Comparison of ENCODE assay signal across 24 mouse cellular contexts in the genomic region with DNA sequence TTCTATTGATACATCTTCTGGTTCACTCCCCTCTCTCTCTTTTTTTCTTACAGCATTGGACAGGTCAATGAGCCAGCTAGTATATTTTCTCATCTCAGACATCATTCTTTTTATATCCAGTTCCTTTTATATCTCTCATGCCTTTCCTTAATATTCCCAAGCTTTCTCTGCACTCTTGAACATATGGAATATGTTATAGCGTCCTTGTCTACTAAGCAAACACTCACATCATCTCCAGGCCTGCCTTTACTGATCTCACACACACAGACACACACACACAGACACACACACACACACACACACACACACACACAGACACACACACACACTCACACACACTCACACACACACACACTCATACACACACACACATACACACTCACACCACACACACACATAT.
DNase-seq lines count a peak whose midpoint lies in the region; ATAC-seq lines count a peak whose summit lies in the region.
"Had no signal": no experiment of that assay in that cellular context is flagged by ENCODE, and none has a peak within 500 bp of the region (broad histone marks: within the 10 kb centered on the region; RNA-seq: fewer than 3 reads in every experiment).

No protein-coding gene starts in this region.

- no peak overlapping the region for H3K4me3 ChIP-seq in embryonic facial prominence, embryonic 12.5 days
- H3K4me3 ChIP-seq in embryonic facial prominence, embryonic 10.5 days, result no peak overlapping the region
- no peak overlapping the region for H3K4me3 ChIP-seq in lung, embryonic 15.5 days
- no peak overlapping the region for H3K4me3 ChIP-seq in embryonic facial prominence, embryonic 13.5 days
- no peak overlapping the region for H3K4me3 ChIP-seq in stomach, embryonic 15.5 days (replicated peaks)
- H3K4me3 ChIP-seq: embryonic facial prominence, embryonic 15.5 days; erythroblast, embryonic 14.5 days; forebrain, embryonic 10.5 days; gastrocnemius, adult 2 months; heart, embryonic 13.5 days had no signal

- H3K4me2 ChIP-seq in embryonic facial prominence, embryonic 12.5 days (replicated peaks), result no peak overlapping the region
- no peak overlapping the region for H3K4me2 ChIP-seq in lung, embryonic 15.5 days
- no peak overlapping the region for H3K4me2 ChIP-seq in embryonic facial prominence, embryonic 13.5 days
- no peak overlapping the region for H3K4me2 ChIP-seq in stomach, embryonic 15.5 days
- H3K4me2 ChIP-seq: embryonic facial prominence, embryonic 15.5 days; heart, embryonic 13.5 days; hindbrain, embryonic 14.5 days had no signal

- no peak for DNase-seq in embryonic facial prominence, embryonic 10.5 days (ENCODE audit: low spot score)
- DNase-seq in lung, postnatal 4 days, result no peak
- DNase-seq in cerebellum, adult 8-10 months, result no peak
- DNase-seq: adrenal gland, adult 8-10 months; adrenal gland, postnatal 36 days; B cell, adult 2 months; cerebellum, adult 2 months; cerebellum, postnatal 14 days; embryo, embryonic 11 days; gastrocnemius, adult 2 months; gastrocnemius, postnatal 25 days; heart, postnatal 4 days had no signal

- no peaks in the 10 kb centered on the region for H3K27me3 ChIP-seq in embryonic facial prominence, embryonic 12.5 days
- H3K27me3 ChIP-seq in embryonic facial prominence, embryonic 10.5 days (replicated peaks; ENCODE audit: low read depth, poor library complexity, severe bottlenecking), result no peaks in the 10 kb centered on the region
- H3K27me3 ChIP-seq in lung, embryonic 15.5 days, result no peaks in the 10 kb centered on the region
- H3K27me3 ChIP-seq in embryonic facial prominence, embryonic 13.5 days, result no peaks in the 10 kb centered on the region
- H3K27me3 ChIP-seq in stomach, embryonic 15.5 days (replicated peaks), result no peaks in the 10 kb centered on the region
- H3K27me3 ChIP-seq: embryonic facial prominence, embryonic 15.5 days; heart, embryonic 13.5 days had no signal

- no peaks in the 10 kb centered on the region for H3K9me3 ChIP-seq in embryonic facial prominence, embryonic 12.5 days
- no peaks in the 10 kb centered on the region for H3K9me3 ChIP-seq in embryonic facial prominence, embryonic 10.5 days
- H3K9me3 ChIP-seq in lung, embryonic 15.5 days, result no peaks in the 10 kb centered on the region
- no peaks in the 10 kb centered on the region for H3K9me3 ChIP-seq in embryonic facial prominence, embryonic 13.5 days
- no peaks in the 10 kb centered on the region for H3K9me3 ChIP-seq in stomach, embryonic 15.5 days
- H3K9me3 ChIP-seq: embryonic facial prominence, embryonic 15.5 days; forebrain, embryonic 10.5 days; G1E; heart, embryonic 13.5 days had no signal

- no peak for ATAC-seq in embryonic facial prominence, embryonic 12.5 days (ENCODE audit: insufficient number of reproducible peaks, insufficient read depth, low FRiP score, low TSS enrichment)
- no peak for ATAC-seq in lung, embryonic 15.5 days (ENCODE audit: borderline replicate concordance, extremely low read depth, low FRiP score, low TSS enrichment)
- ATAC-seq in embryonic facial prominence, embryonic 13.5 days (ENCODE audit: insufficient number of reproducible peaks, insufficient read depth, low FRiP score, low TSS enrichment, low read depth), result no peak
- ATAC-seq in stomach, embryonic 15.5 days (ENCODE audit: insufficient read depth, low FRiP score, low read depth), result no peak
- ATAC-seq: CD4-positive, CD25-positive, alpha-beta regulatory T cell, adult 4 months; forebrain, embryonic 14.5 days had no signal

- 63% methylated on average over 1 of the region's 1 CpGs for WGBS in embryonic facial prominence, embryonic 12.5 days
- 84% methylated on average over 1 of the region's 1 CpGs for WGBS in embryonic facial prominence, embryonic 10.5 days
- 37% methylated on average over 1 of the region's 1 CpGs for WGBS in lung, embryonic 15.5 days
- WGBS in embryonic facial prominence, embryonic 13.5 days, result 48% methylated on average over 1 of the region's 1 CpGs
- 58% methylated on average over 1 of the region's 1 CpGs for WGBS in stomach, embryonic 15.5 days

- peak overlapping the region; percentile 36; the same call in 1 of the 2 replicates for H3K27ac ChIP-seq in embryonic facial prominence, embryonic 12.5 days
- no peak overlapping the region for H3K27ac ChIP-seq in embryonic facial prominence, embryonic 10.5 days (replicated peaks)
- peak overlapping the region; percentile 74 for H3K27ac ChIP-seq in lung, embryonic 15.5 days
- H3K27ac ChIP-seq in embryonic facial prominence, embryonic 13.5 days, result peak overlapping the region; percentile 34
- peak overlapping the region; percentile 67; the same call in 1 of the 2 replicates for H3K27ac ChIP-seq in stomach, embryonic 15.5 days
- H3K27ac ChIP-seq: gastrocnemius, adult 2 months; heart, embryonic 13.5 days had no signal

- H3K4me1 ChIP-seq in embryonic facial prominence, embryonic 12.5 days, result peaks cover 16% of the 10 kb centered on the region
- peaks cover 19% of the 10 kb centered on the region for H3K4me1 ChIP-seq in embryonic facial prominence, embryonic 10.5 days
- peaks cover 15% of the 10 kb centered on the region for H3K4me1 ChIP-seq in lung, embryonic 15.5 days
- peaks cover 20% of the 10 kb centered on the region for H3K4me1 ChIP-seq in embryonic facial prominence, embryonic 13.5 days
- H3K4me1 ChIP-seq in stomach, embryonic 15.5 days, result peaks cover 9% of the 10 kb centered on the region

- H3K9ac ChIP-seq in embryonic facial prominence, embryonic 12.5 days, result no peak overlapping the region
- H3K9ac ChIP-seq in lung, embryonic 15.5 days, result no peak overlapping the region
- H3K9ac ChIP-seq in embryonic facial prominence, embryonic 13.5 days, result no peak overlapping the region
- H3K9ac ChIP-seq in stomach, embryonic 15.5 days, result no peak overlapping the region
- H3K9ac ChIP-seq: embryonic facial prominence, embryonic 15.5 days; heart, embryonic 13.5 days; hindbrain, embryonic 14.5 days had no signal

- no peaks in the 10 kb centered on the region for H3K36me3 ChIP-seq in embryonic facial prominence, embryonic 12.5 days
- H3K36me3 ChIP-seq in embryonic facial prominence, embryonic 10.5 days (replicated peaks), result no peaks in the 10 kb centered on the region
- no peaks in the 10 kb centered on the region for H3K36me3 ChIP-seq in lung, embryonic 15.5 days
- H3K36me3 ChIP-seq in embryonic facial prominence, embryonic 13.5 days, result peaks cover 3% of the 10 kb centered on the region; the same call in 1 of the 2 replicates
- H3K36me3 ChIP-seq in stomach, embryonic 15.5 days, result no peaks in the 10 kb centered on the region
- H3K36me3 ChIP-seq: embryonic facial prominence, embryonic 15.5 days; heart, embryonic 13.5 days had no signal
